Mouse (Mus musculus) 416B (cell line): ENCODE measurements around the gene Wap.

Experiments
- DNase-seq: peaks from one replicate; pipeline ENCODE4 v3.0.0; 2011; ENCODE audit warnings: low read depth

Gene Wap

GRCm38 (mm10) chr11:6597523-6597922 lies 40.9 kb downstream of the Wap start:
- DNase-seq, result peak; percentile 36

- DNase-seq, result no peak
These were observed 41.8 kb downstream of the Wap start for GRCm38 (mm10) chr11:6596616-6597015.

- DNase-seq, result no peak
These were observed 42.2 kb downstream of the Wap start for GRCm38 (mm10) chr11:6596205-6596604.

GRCm38 (mm10) chr11:6595339-6595738 lies 43.1 kb downstream of the Wap start:
- peak; percentile 85 for DNase-seq

- no peak for DNase-seq
These were observed 43.6 kb downstream of the Wap start for GRCm38 (mm10) chr11:6594845-6595244.

- DNase-seq, result no peak
These were observed 45.0 kb downstream of the Wap start for GRCm38 (mm10) chr11:6593406-6593805.

GRCm38 (mm10) chr11:6590933-6591675 lies 47.3 kb downstream of the Wap start:
- peak; percentile 33 for DNase-seq

GRCm38 (mm10) chr11:6589838-6590237 lies 48.6 kb downstream of the Wap start:
- no peak for DNase-seq

GRCm38 (mm10) chr11:6588295-6588694 lies 50.1 kb downstream of the Wap start:
- DNase-seq, result no peak

- DNase-seq, result no peak
These were observed 51.0 kb downstream of the Wap start for GRCm38 (mm10) chr11:6587249-6587940.

- peak; percentile 82 for DNase-seq
These were observed 51.8 kb downstream of the Wap start for GRCm38 (mm10) chr11:6586660-6587059.

GRCm38 (mm10) chr11:6585748-6586147 lies 52.7 kb downstream of the Wap start:
- DNase-seq, result no peak
